Mouse (Mus musculus): ENCODE data around the gene Pofut1. TPM values are rescaled to one million over a fixed set of nuclear protein-coding genes. Genes with fewer than 3 reads are reported as not detected.

Gene Pofut1
- polyA plus RNA-seq, 1 experiment: 14.3 TPM

DNA sequence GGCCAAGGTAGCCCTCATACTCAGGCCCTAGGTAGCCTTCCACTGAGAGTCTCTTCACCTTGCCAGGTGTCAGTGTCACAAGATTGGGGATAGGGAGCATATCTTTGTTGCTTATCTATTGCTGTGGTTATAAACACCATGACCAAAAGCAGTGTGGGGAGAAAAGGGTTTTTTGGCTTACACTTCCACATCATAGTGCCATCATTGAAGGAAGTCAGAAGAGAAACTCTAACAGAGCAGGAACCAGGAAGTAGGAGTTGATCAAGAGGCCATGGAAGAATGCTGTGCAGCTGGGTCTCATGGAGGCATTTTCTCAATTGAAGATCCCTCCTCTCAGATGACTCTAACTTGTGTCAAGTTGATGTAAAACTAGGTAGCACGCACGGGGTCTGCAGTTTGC, 33.2 kb upstream of the Pofut1 start:
- H3K4me3 ChIP-seq (ENCODE audit: insufficient read depth, poor library complexity, severe bottlenecking): no peak overlapping the region
- TF ChIP-seq FOSL1 (IDR thresholded peaks at IDR 0.05; ENCODE audit: insufficient read depth, low read length, poor library complexity, severe bottlenecking) (no peak), CEBPB (IDR thresholded peaks at IDR 0.05; ENCODE audit: low read depth) (no peak), CTCF (IDR thresholded peaks at IDR 0.05; ENCODE audit: control insufficient read depth, insufficient read depth, insufficient read length) (no peak), MYOD1 (IDR thresholded peaks at IDR 0.05; ENCODE audit: control insufficient read depth, insufficient read length, low read depth) (no peak), MYOG (IDR thresholded peaks at IDR 0.05; ENCODE audit: control insufficient read depth, extremely low read depth, insufficient read length) (no peak), MAX (IDR thresholded peaks at IDR 0.05) (no peak), USF1 (IDR thresholded peaks at IDR 0.05; ENCODE audit: low read depth) (no peak)
- no peaks in the 10 kb centered on the region for H3K79me3 ChIP-seq (ENCODE audit: low read depth)
- H3K36me3 ChIP-seq (ENCODE audit: control insufficient read depth, insufficient read depth): peaks cover 56% of the 10 kb centered on the region
- no peaks in the 10 kb centered on the region for H3K79me2 ChIP-seq (ENCODE audit: control insufficient read depth, insufficient read depth)
- no peaks in the 10 kb centered on the region for H3K27me3 ChIP-seq (ENCODE audit: control insufficient read depth, insufficient read depth, insufficient read length)
- H3ac ChIP-seq (ENCODE audit: control insufficient read depth, insufficient read length, low read depth): no peak overlapping the region

GRCm38 (mm10) chr2:153209286-153209685, 32.0 kb upstream of the Pofut1 start:
- Histone ChIP-seq H3K79me3 (ENCODE audit: low read depth) (no peaks in the 10 kb centered on the region), H3K79me2 (ENCODE audit: control insufficient read depth, insufficient read depth) (no peaks in the 10 kb centered on the region), H3ac (ENCODE audit: control insufficient read depth, insufficient read length, low read depth) (no peak overlapping the region), H3K36me3 (ENCODE audit: control insufficient read depth, insufficient read depth) (peaks cover 44% of the 10 kb centered on the region), H3K27me3 (ENCODE audit: control insufficient read depth, insufficient read depth, insufficient read length) (no peaks in the 10 kb centered on the region), H3K4me3 (ENCODE audit: insufficient read depth, poor library complexity, severe bottlenecking) (no peak overlapping the region)
- TF ChIP-seq USF1 (IDR thresholded peaks at IDR 0.05; ENCODE audit: low read depth): no peak
- TF ChIP-seq MYOG (IDR thresholded peaks at IDR 0.05; ENCODE audit: control insufficient read depth, extremely low read depth, insufficient read length): no peak
- TF ChIP-seq CTCF (IDR thresholded peaks at IDR 0.05; ENCODE audit: control insufficient read depth, insufficient read depth, insufficient read length): no peak
- no peak for TF ChIP-seq CEBPB (IDR thresholded peaks at IDR 0.05; ENCODE audit: low read depth)
- TF ChIP-seq FOSL1 (IDR thresholded peaks at IDR 0.05; ENCODE audit: insufficient read depth, low read length, poor library complexity, severe bottlenecking): no peak
- TF ChIP-seq MAX (IDR thresholded peaks at IDR 0.05): no peak
- no peak for TF ChIP-seq MYOD1 (IDR thresholded peaks at IDR 0.05; ENCODE audit: control insufficient read depth, insufficient read length, low read depth)

- TF ChIP-seq MAX (IDR thresholded peaks at IDR 0.05): no peak
- no peak for TF ChIP-seq MYOG (IDR thresholded peaks at IDR 0.05; ENCODE audit: control insufficient read depth, extremely low read depth, insufficient read length)
- no peak overlapping the region for H3K4me3 ChIP-seq (ENCODE audit: insufficient read depth, poor library complexity, severe bottlenecking)
- H3K79me3 ChIP-seq (ENCODE audit: low read depth): no peaks in the 10 kb centered on the region
- H3K27me3 ChIP-seq (ENCODE audit: control insufficient read depth, insufficient read depth, insufficient read length): no peaks in the 10 kb centered on the region
- H3ac ChIP-seq (ENCODE audit: control insufficient read depth, insufficient read length, low read depth): no peak overlapping the region
- H3K79me2 ChIP-seq (ENCODE audit: control insufficient read depth, insufficient read depth): no peaks in the 10 kb centered on the region
- peaks cover 30% of the 10 kb centered on the region for H3K36me3 ChIP-seq (ENCODE audit: control insufficient read depth, insufficient read depth)
These were observed 29.9 kb upstream of the Pofut1 start for GRCm38 (mm10) chr2:153211451-153211850.

- Histone ChIP-seq H3ac (ENCODE audit: control insufficient read depth, insufficient read length, low read depth) (no peak overlapping the region), H3K79me2 (ENCODE audit: control insufficient read depth, insufficient read depth) (no peaks in the 10 kb centered on the region), H3K4me3 (ENCODE audit: insufficient read depth, poor library complexity, severe bottlenecking) (no peak overlapping the region), H3K36me3 (ENCODE audit: control insufficient read depth, insufficient read depth) (peaks cover 15% of the 10 kb centered on the region), H3K27me3 (ENCODE audit: control insufficient read depth, insufficient read depth, insufficient read length) (no peaks in the 10 kb centered on the region), H3K79me3 (ENCODE audit: low read depth) (no peaks in the 10 kb centered on the region)
- TF ChIP-seq MYOD1 (IDR thresholded peaks at IDR 0.05; ENCODE audit: control insufficient read depth, insufficient read length, low read depth) (no peak), MYOG (IDR thresholded peaks at IDR 0.05; ENCODE audit: control insufficient read depth, extremely low read depth, insufficient read length) (no peak), FOSL1 (IDR thresholded peaks at IDR 0.05; ENCODE audit: insufficient read depth, low read length, poor library complexity, severe bottlenecking) (no peak), CTCF (IDR thresholded peaks at IDR 0.05; ENCODE audit: control insufficient read depth, insufficient read depth, insufficient read length) (no peak), MAX (IDR thresholded peaks at IDR 0.05) (no peak), CEBPB (IDR thresholded peaks at IDR 0.05; ENCODE audit: low read depth) (no peak), USF1 (IDR thresholded peaks at IDR 0.05; ENCODE audit: low read depth) (no peak)
These were observed 28.0 kb upstream of the Pofut1 start for GRCm38 (mm10) chr2:153213351-153213750.

GRCm38 (mm10) chr2:153214771-153215259, 26.5 kb upstream of the Pofut1 start:
- Histone ChIP-seq H3K27me3 (ENCODE audit: control insufficient read depth, insufficient read depth, insufficient read length) (no peaks in the 10 kb centered on the region), H3ac (ENCODE audit: control insufficient read depth, insufficient read length, low read depth) (no peak overlapping the region)
- TF ChIP-seq CEBPB (IDR thresholded peaks at IDR 0.05; ENCODE audit: low read depth) (no peak), FOSL1 (IDR thresholded peaks at IDR 0.05; ENCODE audit: insufficient read depth, low read length, poor library complexity, severe bottlenecking) (no peak), MYOD1 (IDR thresholded peaks at IDR 0.05; ENCODE audit: control insufficient read depth, insufficient read length, low read depth) (no peak), MAX (IDR thresholded peaks at IDR 0.05) (no peak), USF1 (IDR thresholded peaks at IDR 0.05; ENCODE audit: low read depth) (peak; percentile 44), CTCF (IDR thresholded peaks at IDR 0.05; ENCODE audit: control insufficient read depth, insufficient read depth, insufficient read length) (no peak), MYOG (IDR thresholded peaks at IDR 0.05; ENCODE audit: control insufficient read depth, extremely low read depth, insufficient read length) (no peak)

DNA sequence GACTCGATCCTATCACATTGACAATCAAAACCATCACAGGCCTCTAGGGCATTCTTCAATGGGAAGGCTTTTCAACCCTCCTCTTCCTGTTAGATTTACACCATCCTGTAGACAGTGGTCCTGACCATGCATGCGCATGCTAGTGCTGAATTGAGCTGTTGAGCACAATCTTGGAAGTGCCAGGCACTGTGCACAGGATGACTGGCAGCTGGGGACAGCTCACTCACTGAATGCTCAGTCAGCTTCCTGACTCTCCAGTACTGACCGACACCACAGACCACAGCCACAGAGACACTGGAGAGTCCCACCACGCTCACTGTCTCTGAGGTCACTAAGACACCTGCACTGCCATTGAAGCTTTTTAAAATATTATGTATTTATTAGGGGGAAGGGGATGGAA, 25.9 kb upstream of the Pofut1 start:
- no peaks in the 10 kb centered on the region for H3K36me3 ChIP-seq (ENCODE audit: control insufficient read depth, insufficient read depth)
- H3K27me3 ChIP-seq (ENCODE audit: control insufficient read depth, insufficient read depth, insufficient read length): no peaks in the 10 kb centered on the region
- H3K4me3 ChIP-seq (ENCODE audit: insufficient read depth, poor library complexity, severe bottlenecking): no peak overlapping the region
- TF ChIP-seq MAX (IDR thresholded peaks at IDR 0.05) (no peak), CTCF (IDR thresholded peaks at IDR 0.05; ENCODE audit: control insufficient read depth, insufficient read depth, insufficient read length) (no peak), USF1 (IDR thresholded peaks at IDR 0.05; ENCODE audit: low read depth) (no peak), MYOD1 (IDR thresholded peaks at IDR 0.05; ENCODE audit: control insufficient read depth, insufficient read length, low read depth) (no peak), MYOG (IDR thresholded peaks at IDR 0.05; ENCODE audit: control insufficient read depth, extremely low read depth, insufficient read length) (no peak), FOSL1 (IDR thresholded peaks at IDR 0.05; ENCODE audit: insufficient read depth, low read length, poor library complexity, severe bottlenecking) (no peak), CEBPB (IDR thresholded peaks at IDR 0.05; ENCODE audit: low read depth) (no peak)
- H3ac ChIP-seq (ENCODE audit: control insufficient read depth, insufficient read length, low read depth): no peak overlapping the region
- no peaks in the 10 kb centered on the region for H3K79me2 ChIP-seq (ENCODE audit: control insufficient read depth, insufficient read depth)
- H3K79me3 ChIP-seq (ENCODE audit: low read depth): no peaks in the 10 kb centered on the region

More at GRCm38 (mm10) chr2:153214771-153215259, 26.5 kb upstream of the Pofut1 start:
- Histone ChIP-seq H3K79me3 (ENCODE audit: low read depth) (no peaks in the 10 kb centered on the region), H3K4me3 (ENCODE audit: insufficient read depth, poor library complexity, severe bottlenecking) (no peak overlapping the region), H3K36me3 (ENCODE audit: control insufficient read depth, insufficient read depth) (peaks cover 5% of the 10 kb centered on the region), H3K79me2 (ENCODE audit: control insufficient read depth, insufficient read depth) (no peaks in the 10 kb centered on the region)
